Mouse (Mus musculus) spleen, postnatal 10 days (tissue): ENCODE results near the gene Zfp764.
"Not testable (repeated sequence)": the region's sequence is repeated elsewhere in the genome, so short reads cannot be mapped to it uniquely, and the experiment has no call there.

Experiments used
- DNase-seq, 2 experiments: peaks; one replicate each; pipeline ENCODE4 v3.0.0; 2021 to 2022; ENCODE audit warnings: low spot score in 2 of 2

Gene Zfp764

DNA sequence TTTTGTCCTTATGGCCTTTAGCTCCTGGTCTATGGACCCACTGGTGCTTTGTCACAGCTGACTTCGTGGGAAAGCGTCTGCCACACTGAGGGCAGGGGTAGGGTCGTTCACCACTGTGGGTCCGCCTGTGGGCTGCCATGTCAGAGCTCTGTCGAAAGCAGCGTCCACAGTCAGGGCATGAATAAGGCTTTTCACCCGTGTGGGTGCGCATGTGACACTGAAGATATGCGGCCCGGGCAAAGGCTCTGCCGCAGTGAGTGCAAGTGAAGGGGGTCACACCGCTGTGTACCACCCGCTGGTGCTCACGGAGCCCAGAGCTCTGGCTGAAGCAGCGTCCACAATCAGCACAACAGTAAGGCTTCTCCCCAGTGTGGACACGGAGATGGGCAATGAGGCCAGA, 15.1 kb downstream of the Zfp764 start:
- no peak for DNase-seq

DNA sequence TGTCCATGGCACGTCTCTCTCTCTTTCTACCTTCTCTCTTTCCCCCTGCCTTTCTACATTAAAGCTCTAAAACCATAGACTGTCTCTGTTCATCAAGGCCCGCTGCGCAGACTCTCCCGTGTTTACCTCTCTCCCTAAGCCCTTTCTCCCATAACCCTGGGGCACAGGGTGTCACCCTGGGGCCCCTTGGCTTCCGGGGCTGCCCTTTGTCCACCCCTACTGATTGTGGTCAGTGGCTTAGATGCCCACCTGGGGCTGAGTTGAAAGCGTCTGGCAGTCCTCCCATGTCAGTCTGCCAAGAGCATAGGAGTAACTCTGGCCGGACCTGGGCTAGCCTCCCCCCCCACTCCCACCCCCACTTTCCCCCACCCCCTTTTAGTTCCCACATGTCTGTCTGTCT, 16.3 kb downstream of the Zfp764 start:
- DNase-seq = no peak

DNA sequence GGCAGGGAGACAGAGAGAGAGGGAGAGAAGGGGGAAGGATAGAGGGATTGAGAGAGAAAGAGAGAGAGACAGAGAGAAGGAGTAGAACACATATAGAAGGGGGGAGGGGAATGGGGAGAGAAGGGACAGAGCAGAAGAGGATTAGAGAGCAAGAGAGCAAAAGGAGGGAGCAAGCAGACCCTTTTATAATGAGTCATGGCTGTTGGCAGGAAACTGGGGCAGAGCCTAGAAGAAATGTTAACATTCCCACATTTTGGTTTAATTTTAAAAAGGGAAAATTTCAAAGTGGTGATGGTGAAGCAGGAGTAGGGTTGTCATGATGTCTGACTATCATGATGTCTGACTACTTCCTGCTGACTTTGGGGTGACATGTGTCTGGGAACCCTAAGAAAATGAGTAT, 18.4 kb downstream of the Zfp764 start:
- DNase-seq = not testable (repeated sequence)

DNA sequence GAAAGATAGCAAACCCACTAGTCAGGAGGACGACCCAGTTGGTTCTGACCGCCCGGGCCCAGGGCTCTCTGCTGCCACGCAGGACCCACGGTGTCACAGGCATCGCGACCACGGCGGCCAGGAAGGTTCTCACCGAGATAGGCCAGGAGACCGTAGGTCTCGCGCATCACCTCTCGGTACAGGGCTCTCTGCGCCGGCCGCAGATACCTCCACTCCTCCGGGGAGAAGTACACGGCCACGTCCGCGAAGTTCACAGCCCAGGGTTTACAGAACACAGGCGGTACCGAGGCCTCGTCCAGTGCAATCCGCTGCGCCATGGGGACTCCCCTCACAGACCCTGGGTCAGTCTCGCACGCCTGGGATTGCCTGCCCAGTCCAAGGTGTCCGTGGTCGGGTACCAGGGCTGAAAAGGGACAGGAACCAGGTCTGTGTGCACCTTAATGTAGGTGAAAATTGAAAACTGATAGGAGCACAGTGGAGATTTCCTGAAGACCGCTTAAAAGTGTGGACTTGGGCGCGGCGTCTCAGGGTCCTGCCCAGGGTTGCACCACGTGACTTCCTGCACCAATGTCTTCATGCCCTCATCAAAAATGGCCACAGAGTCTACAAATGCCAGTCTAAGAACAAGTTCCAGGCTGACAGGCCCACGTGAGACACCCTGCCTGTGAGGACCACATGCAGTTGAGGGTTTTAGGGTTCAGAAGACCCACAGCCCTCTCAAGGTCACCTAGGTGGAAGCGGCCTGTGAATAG, 19.8 kb downstream of the Zfp764 start, which contains the start of gene 9130019O22Rik:
Gene 9130019O22Rik, minus strand, starts transcription at position 526 of the 752 bp plus-strand sequence.
- DNase-seq = peak; percentile 87 to 95

DNA sequence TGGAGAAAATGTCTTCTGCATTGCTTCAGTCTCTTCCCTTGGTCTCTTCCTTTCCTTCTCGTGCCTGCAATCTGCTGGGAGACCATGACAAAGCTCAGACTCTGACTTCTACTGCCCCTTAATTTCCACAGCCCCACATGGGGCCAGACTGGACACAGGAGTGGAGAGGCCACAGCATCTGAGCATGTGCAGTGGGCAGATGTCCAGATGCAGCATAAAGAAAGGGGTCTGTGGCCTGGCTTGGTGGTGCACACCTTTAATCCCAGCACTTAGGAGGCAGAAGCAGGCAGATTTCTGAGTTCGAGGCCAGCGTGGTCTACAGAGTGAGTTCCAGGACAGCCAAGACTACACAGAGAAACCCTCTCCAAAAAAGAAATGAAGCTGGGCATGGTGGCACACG, 21.1 kb downstream of the Zfp764 start:
- not testable (repeated sequence) for DNase-seq

DNA sequence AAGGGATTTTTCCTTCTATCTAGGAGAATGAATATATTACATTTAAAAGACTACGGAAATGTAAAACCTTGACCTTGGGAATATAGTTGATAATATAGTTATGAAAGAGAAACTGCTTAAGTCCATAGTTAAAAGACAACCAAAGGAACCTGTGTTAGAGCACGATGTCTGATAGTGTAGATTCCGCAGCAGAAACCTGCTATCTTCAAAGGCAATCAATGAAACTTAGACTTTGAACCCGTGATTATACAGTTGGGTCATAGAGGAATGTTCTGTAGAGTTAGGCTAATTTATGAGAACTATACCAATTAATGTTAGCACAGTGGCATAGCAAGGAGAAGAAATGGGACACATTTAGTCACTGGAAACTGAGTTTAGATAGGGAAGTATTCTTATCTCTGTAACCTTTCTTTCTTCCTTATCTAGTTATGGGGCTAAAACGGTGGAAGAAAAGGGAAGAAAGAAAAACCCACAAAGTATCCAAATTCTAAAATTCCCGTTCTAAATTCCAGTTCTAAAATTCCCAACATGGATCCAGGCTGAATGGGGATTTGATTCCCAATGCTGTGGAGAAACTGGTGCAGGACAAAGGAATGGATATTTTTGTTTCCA, 28.2 kb downstream of the Zfp764 start:
- DNase-seq = no peak

DNA sequence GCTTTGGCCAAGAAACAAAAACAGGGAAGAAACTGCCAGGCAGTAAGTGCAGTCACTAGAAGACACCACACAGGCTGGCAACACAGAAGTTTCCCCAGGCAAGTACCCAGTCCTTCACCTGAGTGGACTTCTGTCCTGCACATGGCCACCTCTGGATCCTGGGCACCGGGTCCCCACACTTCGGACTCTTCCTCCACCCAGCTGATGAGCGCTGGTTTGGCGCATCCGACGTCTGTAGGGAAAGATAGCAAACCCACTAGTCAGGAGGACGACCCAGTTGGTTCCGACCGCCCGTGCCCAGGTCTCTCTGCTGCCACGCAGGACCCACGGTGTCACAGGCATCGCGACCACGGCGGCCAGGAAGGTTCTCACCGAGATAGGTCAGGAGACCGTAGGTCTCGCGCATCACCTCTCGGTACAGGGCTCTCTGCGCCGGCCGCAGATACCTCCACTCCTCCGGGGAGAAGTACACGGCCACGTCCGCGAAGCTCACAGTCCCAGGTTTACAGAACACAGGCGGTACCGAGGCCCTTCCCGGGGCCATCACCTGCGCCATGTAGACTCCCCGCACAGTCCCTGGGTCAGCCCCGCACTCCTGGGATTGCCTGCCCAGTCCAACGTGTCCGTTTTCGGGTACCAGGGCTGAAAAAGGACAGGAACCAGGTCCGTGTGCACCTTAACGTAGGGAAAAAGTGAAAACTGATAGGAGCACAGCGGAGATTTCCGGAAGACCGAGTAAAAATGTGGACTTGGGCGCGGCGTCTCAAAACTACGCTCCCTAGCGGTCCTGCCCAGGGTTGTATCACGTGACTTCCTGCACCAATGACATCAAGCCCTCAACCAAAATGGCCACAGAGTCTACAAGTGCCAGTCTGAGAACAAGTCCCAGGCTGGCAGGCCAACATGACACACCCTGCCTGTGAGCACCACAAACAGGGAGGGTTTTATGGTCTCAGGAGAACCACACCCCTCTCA, 31.1 kb downstream of the Zfp764 start, which contains the start of gene Zfp747:
Gene Zfp747, minus strand, starts transcription at position 780 of the 975 bp plus-strand sequence.
- peak; percentile 94 to 97 for DNase-seq

DNA sequence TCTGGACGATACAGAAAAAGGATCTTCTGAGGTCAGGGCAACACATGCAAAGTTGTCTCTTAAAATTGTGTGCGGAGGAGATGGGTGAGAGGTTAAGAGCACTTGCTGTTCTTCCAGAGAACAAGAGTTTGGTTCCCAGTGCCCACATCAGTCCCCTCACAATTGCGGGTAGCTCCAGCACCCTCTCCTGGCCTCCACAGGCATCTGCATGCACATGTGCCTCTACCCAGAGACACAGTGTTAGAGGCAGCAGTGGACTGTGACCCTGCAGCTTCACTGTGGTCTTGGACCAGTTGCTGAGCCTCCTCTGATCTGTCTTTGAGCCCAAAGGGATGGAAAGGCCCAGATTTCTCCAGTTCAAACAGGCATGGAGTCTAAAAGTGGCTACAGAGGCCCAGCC, 34.8 kb downstream of the Zfp764 start:
- peak; percentile 49 to 53 for DNase-seq

DNA sequence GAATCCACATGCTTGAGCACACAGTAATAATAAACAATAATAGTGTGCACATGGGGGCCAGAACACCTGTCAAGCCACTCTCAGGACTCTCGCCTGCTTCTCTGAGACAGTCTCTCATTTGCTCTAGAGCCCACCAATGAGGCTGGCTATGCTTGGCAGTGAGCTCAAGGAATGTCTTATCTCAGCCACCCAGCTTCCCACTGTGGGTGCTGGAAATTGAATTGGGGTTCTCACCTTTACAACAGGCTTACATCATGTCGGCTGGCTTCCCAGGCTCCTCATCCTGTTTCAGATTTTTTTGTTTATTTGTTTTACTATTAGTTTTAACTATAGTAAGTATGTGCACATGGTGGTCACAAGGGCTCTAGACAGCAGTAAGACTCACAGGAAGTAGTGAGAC, 35.4 kb downstream of the Zfp764 start:
- no peak for DNase-seq

DNA sequence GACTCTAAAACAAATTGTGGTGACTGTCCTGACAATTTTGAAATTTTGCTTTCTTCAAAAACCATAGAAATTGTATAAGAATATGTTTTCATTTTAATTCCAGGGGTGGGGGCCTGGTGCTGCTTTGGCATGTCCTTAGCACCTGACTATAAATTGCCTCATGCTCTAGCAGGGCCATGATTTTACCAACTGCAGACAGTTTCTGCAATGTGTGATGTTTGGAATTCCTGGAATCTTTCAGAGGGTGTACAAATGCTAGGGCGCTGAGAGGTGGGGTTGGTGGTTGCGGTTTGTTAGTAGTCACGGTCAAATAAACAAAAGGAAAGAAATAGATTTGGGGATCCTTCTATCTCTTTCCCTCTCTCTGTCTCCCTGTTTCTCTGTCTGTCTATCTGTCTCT, 40.4 kb downstream of the Zfp764 start:
- DNase-seq = no peak

DNA sequence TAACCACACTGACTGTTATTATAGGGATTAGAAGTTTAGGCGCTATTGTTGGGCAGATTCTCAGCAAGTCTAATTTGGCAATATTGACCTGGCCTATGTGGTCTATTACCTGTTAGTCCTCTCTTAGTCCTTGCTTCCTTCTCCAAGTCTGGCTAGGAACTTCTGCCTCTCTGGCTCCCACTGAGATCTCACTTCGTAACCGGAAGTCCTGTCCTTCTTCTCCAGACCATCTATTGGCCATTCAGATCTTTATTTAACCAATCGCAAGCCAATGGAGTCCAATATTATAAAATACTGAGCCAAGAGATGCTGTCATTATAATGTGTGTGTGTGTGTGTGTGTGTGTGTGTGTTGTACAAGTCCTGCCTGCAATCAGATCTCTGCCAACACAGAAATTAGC, 42.5 kb downstream of the Zfp764 start:
- DNase-seq = no peak

DNA sequence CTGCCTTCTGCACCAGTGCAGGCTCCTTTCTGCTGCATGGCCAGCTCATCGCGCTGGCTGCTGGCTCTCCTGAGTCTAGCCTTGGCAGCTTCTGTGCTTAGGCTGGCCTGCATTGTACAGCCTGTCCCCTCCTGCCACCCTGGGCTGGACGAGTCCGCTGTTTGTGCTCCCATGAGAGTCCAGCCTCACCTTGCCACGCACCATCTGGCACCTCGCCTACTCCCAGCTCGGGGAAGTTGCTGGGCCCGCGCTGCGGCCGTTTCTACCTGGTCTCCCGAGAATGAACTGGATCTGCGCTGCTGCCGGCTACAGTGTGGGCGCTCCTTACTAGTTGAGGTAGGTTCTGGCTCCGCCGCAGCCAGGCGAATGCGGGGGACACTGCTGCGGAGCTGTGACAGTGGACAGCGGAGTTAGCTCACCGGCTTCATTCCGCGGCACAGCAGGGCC, 43.1 kb downstream of the Zfp764 start:
- peak in 1 of 2 experiments; percentile 22 for DNase-seq

DNA sequence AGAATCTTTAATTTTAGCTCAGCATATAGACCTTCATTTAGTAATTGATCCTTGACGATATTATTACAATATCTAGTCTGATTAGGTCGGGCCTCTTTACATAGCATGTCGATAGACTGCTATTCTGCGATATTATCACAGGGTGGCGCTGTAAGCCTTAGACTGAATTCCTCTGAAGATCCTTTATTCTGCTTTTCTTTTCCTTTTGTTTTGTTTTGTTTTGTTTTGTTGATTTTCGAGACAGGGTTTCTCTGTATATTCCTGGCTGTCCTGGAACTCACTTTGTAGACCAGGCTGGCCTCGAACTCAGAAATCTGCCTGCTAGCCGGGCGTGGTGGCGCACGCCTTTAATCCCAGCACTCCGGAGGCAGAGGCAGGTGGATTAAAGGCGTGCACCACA, 44.2 kb downstream of the Zfp764 start:
- peak in 1 of 2 experiments; percentile 36 for DNase-seq

DNA sequence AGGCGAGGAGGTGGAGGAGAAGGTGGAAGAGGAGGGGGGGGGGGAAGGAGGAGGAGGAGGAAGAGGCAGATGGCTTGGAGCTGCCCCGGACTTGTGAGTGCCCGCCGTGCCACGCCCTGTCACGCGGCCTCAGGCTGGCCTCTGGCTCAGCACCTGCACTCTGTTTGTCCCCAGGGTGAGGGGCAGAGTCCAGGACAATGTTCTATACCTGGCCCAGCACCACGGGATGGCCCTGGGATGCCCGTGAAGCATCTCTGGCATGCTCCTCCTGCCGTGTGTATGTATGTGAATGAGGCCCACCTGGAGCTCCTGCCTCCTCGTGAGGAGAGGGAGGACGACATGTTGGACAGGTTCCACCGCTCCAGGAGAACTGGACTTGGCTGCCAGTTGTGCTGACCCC, 45.2 kb downstream of the Zfp764 start:
- DNase-seq = no peak

DNA sequence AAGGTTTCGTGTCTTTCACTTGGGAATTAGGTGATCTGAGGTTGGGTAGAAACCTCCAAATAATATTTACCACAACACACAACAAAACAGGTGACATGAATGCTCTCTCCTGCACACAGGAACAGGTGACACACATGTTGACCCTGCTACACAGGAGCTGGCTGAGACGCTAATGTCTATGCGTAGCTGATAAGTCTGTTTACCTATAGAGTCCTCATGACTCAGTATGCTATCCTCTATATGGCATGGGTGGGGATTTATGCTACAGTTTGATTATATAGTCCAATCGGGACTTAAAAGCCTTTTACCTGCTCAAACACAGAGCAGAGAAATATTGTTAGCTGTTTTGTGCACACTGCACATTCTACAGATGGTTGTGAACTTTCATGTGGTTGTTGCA, 46.4 kb downstream of the Zfp764 start:
- DNase-seq = no peak

DNA sequence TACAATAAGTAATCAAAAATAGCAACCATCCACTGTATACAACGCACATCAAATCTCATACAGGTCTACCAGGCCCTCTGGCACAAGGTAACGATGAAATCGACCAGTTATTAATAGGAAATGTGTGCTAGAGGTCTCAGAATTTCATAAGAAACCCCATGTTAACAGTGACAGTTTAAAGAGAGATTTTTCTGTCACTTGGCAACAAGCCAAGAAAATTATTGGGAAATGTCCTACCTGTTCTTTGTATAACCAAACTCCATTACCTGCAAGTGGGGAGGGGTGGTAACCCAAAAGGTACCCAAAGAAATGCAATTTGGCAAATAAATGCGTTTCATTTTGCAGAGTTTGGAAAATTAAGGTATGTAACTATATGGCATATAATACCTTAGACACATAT, 48.1 kb downstream of the Zfp764 start:
- DNase-seq = no peak

DNA sequence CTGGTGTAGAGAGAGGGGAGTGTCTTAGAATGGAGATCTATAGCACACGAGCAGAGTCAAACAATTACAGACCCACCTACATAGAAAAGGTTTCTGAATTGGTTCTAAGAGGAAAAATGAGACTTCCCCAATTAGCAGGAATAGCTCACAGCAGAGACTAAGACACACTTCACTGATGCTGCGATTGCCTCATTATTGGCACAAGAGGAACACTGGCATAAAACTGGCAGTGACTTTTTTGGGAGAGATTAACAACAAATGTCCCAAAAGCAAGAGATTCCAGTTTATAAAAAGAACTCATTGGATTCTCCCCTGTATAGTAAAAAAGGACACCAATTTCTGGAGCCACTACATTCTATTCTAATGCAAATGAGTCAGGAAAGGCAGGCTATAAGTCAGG, 48.8 kb downstream of the Zfp764 start:
- DNase-seq = no peak

DNA sequence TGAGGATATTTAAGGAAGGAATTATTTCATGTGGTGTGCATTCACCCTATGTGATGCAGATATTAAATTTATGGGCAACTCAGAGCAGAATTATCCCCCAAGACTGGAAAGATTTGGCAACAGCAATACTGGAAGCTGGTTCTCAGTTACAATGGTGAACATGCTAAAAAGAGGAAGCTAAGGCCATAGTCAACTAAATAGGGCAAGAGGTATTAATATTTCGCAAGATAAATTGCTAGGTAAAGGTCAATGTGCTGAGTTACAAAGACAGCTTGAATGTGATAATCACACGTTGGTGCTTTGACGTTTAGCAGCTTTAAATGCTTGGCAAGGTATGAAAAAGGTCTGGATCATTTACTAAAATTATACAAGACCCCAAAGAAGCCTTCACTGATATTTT, 50.8 kb downstream of the Zfp764 start:
- no peak for DNase-seq
